Mouse (Mus musculus) CH12.LX (cell line): ENCODE data around the gene Cep170b. TPM values are rescaled to one million over a fixed set of nuclear protein-coding genes. Genes with fewer than 3 reads are reported as not detected.

ENCODE experiments used
- DNase-seq: peaks from one replicate; pipeline ENCODE4 v3.0.0-alpha.2; 2013; ENCODE audit errors: extremely low read depth
- H3K27ac ChIP-seq: 2 replicates; pipeline ENCODE4 v1.5.1; 2012; ENCODE audit warnings: low read depth, mild to moderate bottlenecking, control low read depth, moderate library complexity; ENCODE audit not compliant: insufficient read depth
- H3K27me3 ChIP-seq: replicated peaks from 2 replicates; pipeline ENCODE3; 2012; ENCODE audit warnings: inconsistent platforms
- H3K36me3 ChIP-seq, 2 experiments: replicated peaks in 1 of 2; 2 replicates each; pipeline versions ENCODE3 to v1.6.1; 2012; ENCODE audit warnings: inconsistent platforms in 1 of 2, low read length in 1 of 2, mild to moderate bottlenecking in 1 of 2, mixed read lengths in 1 of 2, moderate library complexity in 1 of 2; ENCODE audit not compliant: control insufficient read depth in 1 of 2, insufficient read depth in 1 of 2
- H3K4me1 ChIP-seq, 2 experiments: 2 replicates each; pipeline ENCODE4 v1.6.1; 2012; ENCODE audit warnings: inconsistent platforms in 1 of 2, moderate library complexity in 1 of 2; ENCODE audit not compliant: insufficient read depth in 2 of 2, control insufficient read depth in 1 of 2
- H3K4me2 ChIP-seq: 2 replicates; pipeline ENCODE4 v1.6.1; 2012; ENCODE audit warnings: low read depth, mild to moderate bottlenecking, control low read depth; ENCODE audit not compliant: poor library complexity, insufficient read depth, severe bottlenecking
- H3K4me3 ChIP-seq, 3 experiments: fragments of 150-350 bp in 1 of 3; sonication (generic) in 1 of 3; replicated peaks in 1 of 3; 2 replicates each; pipeline versions ENCODE3 to v1.5.1; 2011 to 2012; ENCODE audit warnings: low read depth in 2 of 3, low read length in 2 of 3, mild to moderate bottlenecking in 2 of 3, moderate library complexity in 2 of 3, control low read depth in 1 of 3, improper control_type of control experiment in 1 of 3, inconsistent platforms in 1 of 3, mixed read lengths in 1 of 3; ENCODE audit not compliant: poor library complexity in 1 of 3
- H3K79me2 ChIP-seq: replicated peaks from 2 replicates; pipeline ENCODE4 v1.6.1; 2012; ENCODE audit warnings: mild to moderate bottlenecking, moderate library complexity; ENCODE audit not compliant: control insufficient read depth, poor library complexity, insufficient read depth, severe bottlenecking; ENCODE audit errors: extremely low read depth
- H3K9ac ChIP-seq: 2 replicates; pipeline ENCODE4 v1.6.1; 2012; ENCODE audit warnings: low read depth, mild to moderate bottlenecking, control low read depth, moderate library complexity; ENCODE audit not compliant: insufficient read depth
- H3K9me3 ChIP-seq: replicated peaks from 2 replicates; pipeline ENCODE3; 2012; ENCODE audit warnings: low read length, inconsistent platforms, mixed read lengths
- CHD2 ChIP-seq: IDR thresholded peaks from 2 replicates; pipeline ENCODE4 v1.6.1; 2011; ENCODE audit warnings: low read length, improper control_type of control experiment
- E2F4 ChIP-seq: IDR thresholded peaks from 2 replicates; pipeline ENCODE4 v1.6.1; 2011; ENCODE audit warnings: low read depth, low read length, improper control_type of control experiment; ENCODE audit not compliant: insufficient replicate concordance
- ELF1 ChIP-seq: IDR thresholded peaks from 2 replicates; pipeline ENCODE4 v1.6.1; 2014; ENCODE audit warnings: low read depth, mild to moderate bottlenecking, inconsistent platforms, low read length, improper control_type of control experiment
- EP300 ChIP-seq: IDR thresholded peaks from 2 replicates; pipeline ENCODE4 v1.6.1; 2011; ENCODE audit warnings: low read length, improper control_type of control experiment
- IRF4 ChIP-seq: IDR thresholded peaks from 2 replicates; pipeline ENCODE4 v1.6.1; 2014; ENCODE audit warnings: low read depth, mild to moderate bottlenecking, inconsistent platforms, low read length, improper control_type of control experiment
- JUND ChIP-seq: conservative IDR thresholded peaks from 2 replicates; pipeline ENCODE4 v1.6.1; 2011; ENCODE audit warnings: low read depth, low read length, improper control_type of control experiment
- MAFK ChIP-seq: IDR thresholded peaks from 2 replicates; pipeline ENCODE4 v1.6.1; 2011; ENCODE audit warnings: low read length, improper control_type of control experiment; ENCODE audit not compliant: insufficient replicate concordance
- MEF2A ChIP-seq: IDR thresholded peaks from 2 replicates; pipeline ENCODE4 v1.6.1; 2014; ENCODE audit warnings: low read depth, mild to moderate bottlenecking, inconsistent platforms, low read length, improper control_type of control experiment, borderline replicate concordance
- MXI1 ChIP-seq: IDR thresholded peaks from 2 replicates; pipeline ENCODE4 v1.6.1; 2011; ENCODE audit warnings: mild to moderate bottlenecking, low read depth, low read length, improper control_type of control experiment
- MYC ChIP-seq: IDR thresholded peaks from 2 replicates; pipeline ENCODE4 v1.6.1; 2011; ENCODE audit warnings: low read depth, mild to moderate bottlenecking, improper control_type of control experiment, low read length
- NELFE ChIP-seq: IDR thresholded peaks from 2 replicates; pipeline ENCODE4 v1.6.1; 2011; ENCODE audit warnings: low read depth, low read length, improper control_type of control experiment
- PAX5 ChIP-seq: IDR thresholded peaks from 2 replicates; pipeline ENCODE4 v1.6.1; 2012; ENCODE audit warnings: low read length, inconsistent platforms, mixed read lengths
- POLR2A ChIP-seq: IDR thresholded peaks from 2 replicates; pipeline ENCODE4 v1.6.1; 2011; ENCODE audit warnings: low read depth, mild to moderate bottlenecking, improper control_type of control experiment, low read length
- POLR2AphosphoS2 ChIP-seq: IDR thresholded peaks from 2 replicates; pipeline ENCODE4 v1.6.1; 2011; ENCODE audit warnings: low read depth, low read length, improper control_type of control experiment
- RAD21 ChIP-seq: IDR thresholded peaks from 2 replicates; pipeline ENCODE4 v1.6.1; 2011; ENCODE audit warnings: low read depth, mild to moderate bottlenecking, low read length, improper control_type of control experiment, moderate library complexity
- RCOR1 ChIP-seq: conservative IDR thresholded peaks from 2 replicates; pipeline ENCODE4 v1.6.1; 2012; ENCODE audit warnings: low read depth, mild to moderate bottlenecking, inconsistent platforms, low read length, improper control_type of control experiment
- SIN3A ChIP-seq: IDR thresholded peaks from 2 replicates; pipeline ENCODE4 v1.6.1; 2012; ENCODE audit warnings: low read length, improper control_type of control experiment, inconsistent platforms
- TBP ChIP-seq: conservative IDR thresholded peaks from 2 replicates; pipeline ENCODE4 v1.6.1; 2011; ENCODE audit warnings: low read depth, low read length, improper control_type of control experiment
- TCF12 ChIP-seq: IDR thresholded peaks from 2 replicates; pipeline ENCODE4 v1.6.1; 2014; ENCODE audit warnings: low read depth, mild to moderate bottlenecking, inconsistent platforms, low read length, improper control_type of control experiment
- UBTF ChIP-seq: IDR thresholded peaks from 2 replicates; pipeline ENCODE4 v1.6.1; 2012; ENCODE audit warnings: low read depth, mild to moderate bottlenecking, inconsistent platforms, low read length, improper control_type of control experiment, moderate library complexity
- USF1 ChIP-seq: IDR thresholded peaks from 2 replicates; pipeline ENCODE4 v1.6.1; 2014; ENCODE audit warnings: low read depth, mild to moderate bottlenecking, inconsistent platforms, low read length, improper control_type of control experiment
- USF2 ChIP-seq: conservative IDR thresholded peaks from 2 replicates; pipeline ENCODE4 v1.6.1; 2011; ENCODE audit warnings: low read depth, low read length, improper control_type of control experiment
- ZKSCAN1 ChIP-seq: IDR thresholded peaks from 2 replicates; pipeline ENCODE4 v1.6.1; 2012; ENCODE audit warnings: low read depth, inconsistent platforms, low read length, improper control_type of control experiment, borderline replicate concordance
- ZMIZ1 ChIP-seq: IDR thresholded peaks from 2 replicates; pipeline ENCODE4 v1.6.1; 2012; ENCODE audit warnings: low read depth, mild to moderate bottlenecking, inconsistent platforms, low read length, improper control_type of control experiment
- ZNF384 ChIP-seq: IDR thresholded peaks from 2 replicates; pipeline ENCODE4 v1.6.1; 2012; ENCODE audit warnings: low read depth, low read length, improper control_type of control experiment, inconsistent platforms
- dilution Hi-C: fragments of 300-500 bp; cut with MboI; formaldehyde crosslinking; loops from 2 replicates; pipeline ENCODE4 v1.14.3; 2020; ENCODE audit warnings: low sequenced_read_pairs; ENCODE audit not compliant: extremely low pct_unique_long_range_greater_than_20kb, extremely low pct_ligation_motif_present
- in situ Hi-C: fragments of 300-500 bp; cut with MboI; formaldehyde crosslinking; loops from 3 replicates; pipeline ENCODE4 v1.14.3; 2019; ENCODE audit warnings: low sequenced_read_pairs, low pct_ligation_motif_present, low pct_unique_long_range_greater_than_20kb, mixed read lengths
- polyA plus RNA-seq: library from polyadenylated mRNA; unstranded; fragments of >175 nt; gene quantifications from 2 replicates; pipeline ENCODE4 v1.2.1, GENCODE M21; 2012; ENCODE audit warnings: low read depth; ENCODE audit not compliant: insufficient read length
- total RNA-seq, 2 experiments: library from RNA; depleted of rRNA; stranded (reverse); fragments of 300-350 nt in 1 of 2; fragments of >200 nt in 1 of 2; gene quantifications; 2 replicates each; pipeline ENCODE4 v1.2.3; 2012 to 2014

The Cep170b gene
- total and polyA plus RNA-seq, 3 experiments: 39.1 to 63.1 (median 48.1) TPM

GRCm38 (mm10) chr12:112763176-112763575 is 42.9 kb downstream of the Cep170b start:
- Histone ChIP-seq H3K36me3 (peaks cover 42 to 52% of the 10 kb centered on the region in 2 experiments), H3K4me1 (peaks cover 12 to 30% of the 10 kb centered on the region in 2 experiments), H3K79me2 (no peaks in the 10 kb centered on the region), H3K4me2 (peak overlapping the region; percentile 2; the same call in 1 of the 2 replicates), H3K9ac (no peak overlapping the region), H3K9me3 (peaks cover 10% of the 10 kb centered on the region), H3K27ac (no peak overlapping the region), H3K27me3 (no peaks in the 10 kb centered on the region), H3K4me3 (peak overlapping the region; percentile 2 to 21 (median 16))
- dilution Hi-C loops: no loop called here
- in situ Hi-C loops: no loop called here
- no peak for DNase-seq
- TF ChIP-seq ZNF384 (no peak), POLR2A (no peak), MXI1 (no peak), IRF4 (no peak), RCOR1 (no peak), POLR2AphosphoS2 (no peak), E2F4 (no peak), UBTF (no peak), TBP (no peak), ZKSCAN1 (no peak), MEF2A (no peak), CHD2 (no peak), EP300 (no peak), ELF1 (no peak), MYC (no peak), MAFK (no peak), SIN3A (no peak)

- in situ Hi-C loops: no loop called here
- H3K4me2 ChIP-seq: no peak overlapping the region
- H3K79me2 ChIP-seq: no peaks in the 10 kb centered on the region
- peaks cover 10% of the 10 kb centered on the region for H3K9me3 ChIP-seq
- no peak overlapping the region for H3K9ac ChIP-seq
- H3K4me3 ChIP-seq: no peak overlapping the region
- H3K36me3 ChIP-seq: peaks cover 52 to 62% of the 10 kb centered on the region in 2 experiments
- 0 out of 2 replicates have a peak overlapping the region, but pooled peaks have one; percentile 3 for H3K27ac ChIP-seq
- peaks cover 12 to 30% of the 10 kb centered on the region in 2 experiments for H3K4me1 ChIP-seq
- DNase-seq: no peak
- H3K27me3 ChIP-seq: no peaks in the 10 kb centered on the region
- TF ChIP-seq POLR2AphosphoS2 (no peak), UBTF (no peak), CHD2 (no peak), MAFK (no peak), USF2 (no peak), ELF1 (no peak), MEF2A (no peak), USF1 (no peak), TCF12 (no peak), RAD21 (no peak), E2F4 (no peak), PAX5 (no peak), SIN3A (no peak), JUND (no peak), ZMIZ1 (no peak), NELFE (no peak), MYC (no peak), ZNF384 (no peak), ZKSCAN1 (no peak), MXI1 (no peak)
- dilution Hi-C loops: no loop called here
Measured at GRCm38 (mm10) chr12:112764141-112764540, 43.9 kb downstream of the Cep170b start.
